Mouse (Mus musculus): ENCODE measurements around the gene Fhit.
"Not testable (repeated sequence)": the region's sequence is repeated elsewhere in the genome, so short reads cannot be mapped to it uniquely, and the experiment has no call there.

Gene Fhit

DNA sequence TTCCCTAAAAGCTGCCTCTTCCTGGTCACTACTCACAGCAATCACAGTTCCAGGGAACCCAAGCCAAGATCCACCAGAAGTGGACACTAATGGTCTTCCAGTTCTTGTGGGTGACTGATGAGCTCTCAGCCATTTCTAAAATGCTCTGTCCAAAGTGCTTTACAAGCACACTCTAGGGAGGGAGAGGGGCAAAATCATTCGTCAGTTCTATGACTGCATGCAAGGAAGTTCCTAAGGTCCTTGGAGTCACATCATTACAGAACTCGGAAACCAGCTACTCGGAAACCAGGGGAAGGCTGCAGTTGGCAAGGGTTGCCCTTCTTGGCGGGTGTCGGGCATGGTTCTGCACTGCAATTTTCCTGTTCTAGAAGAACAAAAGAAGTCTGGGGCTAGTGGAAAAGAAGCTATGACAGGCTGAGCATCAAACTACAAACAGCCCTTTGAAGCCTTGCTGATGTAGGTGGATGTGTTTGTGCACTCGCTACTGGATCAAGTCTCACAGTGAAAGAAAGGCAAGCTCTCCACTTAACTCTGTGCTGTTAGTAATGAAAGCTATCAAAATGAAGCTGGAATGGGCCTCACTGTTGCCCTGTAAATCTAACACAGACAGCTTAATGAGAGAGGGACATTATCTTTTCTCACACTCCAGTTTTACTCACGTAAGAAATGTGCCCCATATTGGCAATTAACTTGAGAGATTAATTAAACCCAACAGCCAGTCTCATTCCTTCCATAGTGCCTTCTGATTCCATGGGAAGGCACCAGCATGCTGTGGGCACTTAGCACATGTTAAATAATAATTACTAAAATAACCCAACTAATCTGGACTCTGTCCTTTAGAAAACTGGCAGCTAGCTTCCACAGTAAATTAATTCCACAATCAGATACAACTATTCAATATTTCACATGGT is 243.7 kb downstream of the Fhit start:
- no peak for DNase-seq (ENCODE audit: low spot score)

DNA sequence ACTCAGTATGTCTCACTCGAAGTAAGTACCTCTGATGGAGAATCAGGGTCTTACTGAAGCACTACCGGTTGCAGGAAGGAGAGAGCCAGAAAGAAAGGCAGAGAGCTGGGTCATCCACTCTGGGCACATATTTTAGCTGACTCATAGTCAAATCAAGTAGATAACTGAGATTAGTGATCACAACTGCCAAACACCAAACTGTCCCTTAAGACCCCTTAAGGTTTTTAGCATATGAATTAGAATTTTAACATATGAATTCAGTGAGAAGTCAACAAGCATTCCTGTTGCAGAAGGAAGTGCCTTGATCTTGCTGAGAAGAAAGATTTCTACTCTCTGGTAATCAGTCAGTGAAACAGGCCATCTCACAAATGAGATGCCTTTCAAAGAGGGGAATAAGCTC is 253.8 kb downstream of the Fhit start:
- DNase-seq (ENCODE audit: low spot score), result no peak

DNA sequence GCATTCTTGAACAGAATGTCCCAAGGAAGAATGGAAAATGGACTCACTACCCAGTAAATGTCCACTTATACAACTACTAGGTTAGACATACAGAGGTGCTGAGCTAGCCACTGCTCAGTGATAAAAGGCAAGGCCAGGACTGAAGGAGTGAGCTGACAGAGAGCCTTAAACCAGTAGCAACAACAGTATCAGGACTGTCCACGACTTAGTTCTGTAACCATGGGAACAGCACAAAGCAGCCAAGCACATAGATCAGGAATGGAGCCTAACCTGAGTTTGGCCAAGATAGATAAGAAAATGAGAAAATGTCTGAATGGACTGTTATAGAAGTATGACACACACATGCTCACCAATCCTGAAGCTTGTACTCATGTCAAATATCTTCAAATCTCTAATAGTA is 279.1 kb downstream of the Fhit start:
- DNase-seq (ENCODE audit: low spot score), result no peak

DNA sequence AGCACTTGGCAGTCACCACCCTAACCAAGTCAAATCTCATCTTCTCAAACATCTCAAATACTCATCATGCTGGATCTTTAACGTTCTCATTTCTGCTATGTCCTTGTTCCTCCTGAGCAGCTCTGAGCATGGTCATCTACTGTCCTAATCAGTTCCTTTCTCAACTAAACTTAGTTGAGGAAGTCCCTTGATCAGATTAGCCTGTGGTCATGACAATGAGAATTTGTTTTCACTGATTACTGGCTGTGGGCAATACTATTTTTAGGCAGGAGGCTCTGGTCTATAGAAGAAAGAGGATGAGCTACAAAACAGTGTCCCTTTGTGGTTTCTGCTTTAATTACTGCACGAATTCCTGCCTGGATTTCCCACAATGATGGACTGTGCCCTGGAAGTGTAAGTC is 281.1 kb downstream of the Fhit start:
- DNase-seq (ENCODE audit: low spot score), result no peak

DNA sequence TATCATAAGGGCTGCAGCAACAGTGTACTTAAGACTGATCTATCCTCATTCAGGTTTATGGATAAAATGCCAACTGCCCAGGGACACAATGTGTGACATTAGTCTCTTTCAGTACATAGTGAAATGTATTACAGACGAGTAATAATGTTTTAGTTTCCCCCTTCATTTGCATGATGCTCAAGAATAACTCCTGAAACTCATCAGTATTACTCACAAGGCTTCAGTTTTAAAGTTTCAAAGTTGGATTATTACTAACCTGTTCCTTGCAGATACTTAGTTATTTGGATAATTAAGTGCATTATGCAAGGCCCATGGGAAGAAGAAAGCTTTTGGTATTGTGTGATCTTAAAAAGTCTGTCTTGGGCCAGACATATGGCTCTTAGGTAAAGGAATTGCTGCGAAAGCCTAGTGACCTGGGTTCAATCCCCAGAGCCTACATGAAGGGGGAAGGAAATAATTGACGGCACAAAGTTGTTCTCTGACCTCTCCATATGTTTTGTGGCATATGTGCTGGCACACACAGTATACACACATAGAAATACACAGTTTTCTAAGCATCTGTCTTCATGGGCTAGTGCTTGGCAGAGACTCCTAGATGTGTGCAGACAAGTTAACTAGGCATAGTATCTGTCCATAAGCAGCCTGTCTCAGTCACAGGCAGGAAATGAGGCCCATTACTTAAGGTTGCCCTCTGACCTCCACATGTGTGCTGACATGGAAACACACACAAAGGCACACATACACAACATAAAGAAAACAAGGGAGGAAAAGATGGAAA is 287.1 kb downstream of the Fhit start:
- DNase-seq (ENCODE audit: low spot score), result no peak

DNA sequence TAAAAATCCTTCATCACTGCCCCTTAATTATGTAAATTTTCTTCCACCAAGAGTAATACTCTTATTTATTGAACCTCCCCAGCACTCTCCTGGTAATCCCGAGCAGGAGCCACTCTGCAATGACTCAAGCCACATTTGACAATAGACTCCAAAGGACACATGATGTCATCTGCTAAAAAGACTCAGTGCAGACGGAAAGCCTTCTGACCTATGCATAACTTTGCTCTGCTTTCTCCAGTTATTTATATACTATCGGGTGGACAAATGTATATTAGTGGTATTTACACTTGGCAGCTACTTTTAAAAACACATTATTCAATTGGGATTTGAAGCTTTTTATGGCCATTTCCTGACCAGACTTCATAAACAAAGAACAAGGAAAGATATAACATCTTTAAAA is 304.2 kb downstream of the Fhit start:
- DNase-seq (ENCODE audit: low spot score), result no peak

DNA sequence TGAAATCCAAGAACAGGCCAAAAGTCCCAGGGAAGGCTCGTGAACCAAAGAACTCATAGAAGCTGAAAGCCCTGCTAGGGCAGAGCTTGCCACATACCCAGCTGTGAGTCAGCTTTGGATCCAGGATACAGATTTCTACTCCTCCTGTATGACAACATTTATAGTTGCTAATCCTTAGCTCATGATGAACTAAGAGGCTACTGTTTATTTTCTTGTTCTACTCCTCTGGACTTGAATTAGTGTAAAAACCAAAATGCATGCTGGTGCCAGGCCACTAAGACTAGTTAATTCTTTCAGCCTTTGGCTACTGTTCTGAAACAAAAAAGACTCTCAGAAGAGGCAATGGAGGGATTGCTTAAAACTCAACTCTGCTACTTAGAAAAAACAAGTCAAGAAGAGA is 309.9 kb downstream of the Fhit start:
- DNase-seq (ENCODE audit: low spot score), result no peak

DNA sequence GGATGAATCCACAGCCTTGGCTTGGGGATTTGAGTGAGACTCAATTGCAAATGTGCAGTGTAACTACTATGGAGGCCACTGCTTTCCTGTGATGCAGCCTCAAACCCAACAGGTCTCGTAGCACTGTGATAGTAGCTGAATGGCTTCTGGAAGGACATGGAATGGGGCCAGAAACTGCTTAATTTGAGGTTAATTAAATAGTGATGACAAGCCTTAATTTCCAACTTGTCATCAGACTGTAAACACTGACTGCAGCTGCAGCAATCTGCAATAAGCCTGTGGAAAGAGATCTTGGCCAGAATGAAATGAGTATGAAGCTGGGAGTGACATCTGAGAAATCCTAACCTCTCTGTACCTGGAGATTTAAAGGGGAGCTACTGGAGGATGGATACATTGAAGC is 325.8 kb downstream of the Fhit start:
- DNase-seq (ENCODE audit: low spot score), result no peak

DNA sequence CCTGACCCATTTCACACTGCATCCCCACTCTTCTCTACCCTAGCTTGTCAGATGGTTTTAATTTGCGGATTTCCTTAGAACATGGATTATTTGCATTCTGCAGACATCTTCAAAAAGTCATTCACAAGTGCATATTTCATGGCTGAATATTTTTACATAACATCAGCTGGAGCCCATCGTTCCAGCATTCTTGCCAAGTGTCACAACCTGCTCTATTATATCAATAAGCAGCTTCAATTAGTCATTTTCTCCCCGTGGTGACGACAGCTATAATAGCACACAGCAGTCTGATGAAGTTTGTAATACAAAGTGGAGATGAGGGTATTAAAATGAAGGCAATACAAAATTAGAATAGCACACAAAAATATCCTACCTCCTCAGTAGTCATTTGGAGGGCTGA is 337.0 kb downstream of the Fhit start:
- no peak for DNase-seq (ENCODE audit: low spot score)

DNA sequence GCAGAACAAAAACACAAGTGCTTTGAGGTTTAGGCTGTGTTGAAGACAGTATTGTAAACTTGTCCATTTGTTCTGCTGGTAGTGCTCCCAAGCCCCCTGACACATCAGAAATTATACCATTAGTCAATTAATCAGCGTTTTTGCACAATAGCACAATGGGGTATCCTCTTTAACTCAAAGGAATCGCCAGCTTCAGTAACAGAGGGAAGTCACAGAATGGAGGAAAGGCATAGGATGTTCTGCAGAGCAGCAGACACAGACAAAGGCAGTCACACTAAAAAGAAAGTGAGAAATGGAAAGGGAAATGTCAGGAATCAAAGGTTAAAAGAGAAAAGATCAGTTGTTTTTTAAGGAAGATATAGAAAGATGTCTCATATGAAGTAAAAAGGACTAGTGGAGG is 348.3 kb downstream of the Fhit start:
- no peak for DNase-seq (ENCODE audit: low spot score)

DNA sequence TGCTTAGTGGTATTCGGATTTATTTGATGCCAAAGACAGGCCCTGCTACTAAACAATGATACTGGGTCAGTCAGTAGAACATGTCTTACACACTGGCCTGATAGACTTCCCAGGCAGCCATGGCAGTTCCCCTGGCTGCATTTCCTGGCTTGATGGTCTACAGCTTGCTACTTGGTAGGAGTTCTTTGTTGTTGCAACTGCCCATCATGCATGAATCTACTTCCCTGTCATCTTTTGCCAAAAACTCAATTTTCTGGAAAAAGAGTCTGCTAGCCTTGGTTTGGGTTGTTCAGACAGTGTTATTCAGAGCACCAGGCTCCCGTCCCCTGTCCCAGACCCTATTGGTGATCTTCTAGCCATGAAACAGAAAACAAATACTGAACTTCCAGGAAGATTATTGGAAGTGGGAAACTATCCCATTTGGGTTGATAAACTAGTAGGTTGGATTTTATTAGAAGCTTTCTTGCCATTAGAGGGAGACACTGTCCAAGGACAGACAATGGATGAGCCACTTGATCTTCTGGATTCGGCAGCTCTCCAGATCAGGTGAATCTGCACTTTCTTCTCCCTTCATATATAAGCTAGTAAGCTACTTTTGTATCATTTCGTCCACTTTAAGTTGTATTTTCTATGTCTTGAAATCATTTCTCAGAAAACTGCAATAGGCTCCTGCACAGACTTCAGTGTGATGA is 363.2 kb downstream of the Fhit start:
- DNase-seq (ENCODE audit: low spot score), result no peak

DNA sequence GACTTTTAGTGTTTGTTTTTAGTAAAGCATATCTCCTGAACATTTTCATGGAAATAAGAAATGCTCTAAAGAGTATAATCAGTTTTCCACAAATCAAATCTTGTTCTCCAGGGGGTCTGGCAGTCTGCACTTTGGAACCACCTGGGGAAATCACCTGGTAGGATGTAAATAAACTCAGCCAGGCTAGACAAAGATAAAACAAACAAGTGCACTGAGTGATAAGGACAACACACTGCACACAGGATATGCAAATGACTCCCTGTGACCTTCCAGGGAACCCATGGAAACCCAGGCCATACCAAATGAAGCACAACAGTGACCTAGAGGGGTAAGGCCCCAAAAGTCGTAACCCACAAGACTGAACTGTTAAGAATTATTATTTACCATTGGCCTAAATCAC is 364.2 kb downstream of the Fhit start:
- DNase-seq (ENCODE audit: low spot score), result peak; percentile 21

DNA sequence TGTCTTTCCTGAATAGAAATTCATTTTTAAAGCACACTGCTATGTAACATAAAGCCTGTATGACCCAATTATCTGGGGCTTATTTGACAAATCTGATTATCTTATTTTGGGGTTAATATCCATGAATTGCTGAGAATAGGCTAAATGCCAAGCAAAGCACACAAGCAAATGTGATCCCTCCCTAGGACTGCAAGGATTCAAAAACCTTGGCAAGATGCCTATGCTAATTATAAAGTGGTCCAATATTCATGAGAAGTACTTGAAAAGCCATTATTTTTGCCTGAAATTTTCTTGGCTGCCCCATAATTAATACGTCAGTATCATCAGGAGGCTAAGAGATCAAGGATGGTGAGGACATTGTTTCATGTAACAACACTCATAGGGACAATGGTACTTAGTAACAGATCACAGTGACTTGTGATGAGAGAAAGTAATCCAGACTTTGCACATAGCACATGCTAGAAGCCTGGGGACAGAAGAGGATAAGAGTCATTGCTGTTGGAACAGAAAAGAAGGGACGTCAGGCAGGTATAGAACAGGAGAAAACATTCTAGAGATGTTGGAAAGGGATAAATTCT is 366.2 kb downstream of the Fhit start:
- DNase-seq (ENCODE audit: low spot score), result no peak

DNA sequence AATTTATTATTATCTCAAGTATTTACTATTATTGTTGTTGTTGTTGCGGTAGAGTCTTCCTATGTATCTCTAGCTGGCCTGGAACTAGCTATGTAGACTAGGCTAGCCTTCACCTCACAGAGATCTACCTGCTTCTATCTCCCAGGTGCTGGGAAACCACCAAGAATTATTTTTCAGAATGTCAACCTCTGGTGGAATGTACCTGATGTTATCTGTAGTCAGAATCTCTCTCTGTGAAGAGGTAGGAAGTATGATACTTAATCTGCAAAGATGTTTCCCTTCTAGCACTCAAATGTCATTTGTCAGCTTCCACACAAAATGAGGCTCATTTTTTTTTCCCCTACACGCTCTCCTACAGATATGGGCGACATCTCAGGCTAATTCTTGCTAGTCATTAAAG is 377.9 kb downstream of the Fhit start:
- no peak for DNase-seq (ENCODE audit: low spot score)

DNA sequence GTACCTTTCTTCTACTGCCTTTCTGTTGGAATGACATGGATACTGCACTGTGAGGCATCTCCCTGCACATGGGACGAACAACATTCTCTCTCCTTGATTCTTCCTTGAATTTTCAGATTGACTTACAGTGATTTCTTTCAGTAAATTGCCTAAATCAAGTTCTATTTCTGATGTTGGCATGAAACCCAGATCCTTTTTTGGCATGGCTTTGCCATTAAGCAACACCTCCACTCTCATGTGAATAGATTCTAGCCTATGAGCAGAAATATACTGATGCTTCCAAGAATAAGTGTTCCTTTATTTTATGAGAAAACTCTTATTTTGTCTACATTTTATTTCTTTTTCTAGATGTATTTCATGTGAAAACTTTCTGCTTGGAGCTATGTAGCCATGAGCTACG is 383.1 kb downstream of the Fhit start:
- DNase-seq (ENCODE audit: low spot score), result no peak

DNA sequence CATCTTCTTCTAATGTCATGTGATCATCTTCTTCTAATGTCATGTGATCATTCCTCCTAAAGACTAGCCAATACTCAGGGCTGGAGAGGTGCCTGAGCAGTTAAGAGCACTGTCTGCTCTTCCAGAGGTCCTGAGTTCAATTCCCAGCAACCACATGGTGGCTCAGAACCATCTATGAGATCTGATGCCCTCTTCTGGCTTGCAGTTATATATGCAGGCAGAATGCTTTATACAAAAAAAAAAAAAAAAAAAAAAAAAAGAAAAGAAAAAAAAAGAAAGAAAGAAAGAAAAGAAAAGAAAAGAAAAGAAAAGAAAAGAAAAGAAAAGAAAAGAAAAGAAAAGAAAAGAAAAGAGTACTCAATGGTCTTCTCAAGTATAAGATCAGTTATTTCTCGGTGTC is 407.0 kb downstream of the Fhit start:
- DNase-seq (ENCODE audit: low spot score), result not testable (repeated sequence)

DNA sequence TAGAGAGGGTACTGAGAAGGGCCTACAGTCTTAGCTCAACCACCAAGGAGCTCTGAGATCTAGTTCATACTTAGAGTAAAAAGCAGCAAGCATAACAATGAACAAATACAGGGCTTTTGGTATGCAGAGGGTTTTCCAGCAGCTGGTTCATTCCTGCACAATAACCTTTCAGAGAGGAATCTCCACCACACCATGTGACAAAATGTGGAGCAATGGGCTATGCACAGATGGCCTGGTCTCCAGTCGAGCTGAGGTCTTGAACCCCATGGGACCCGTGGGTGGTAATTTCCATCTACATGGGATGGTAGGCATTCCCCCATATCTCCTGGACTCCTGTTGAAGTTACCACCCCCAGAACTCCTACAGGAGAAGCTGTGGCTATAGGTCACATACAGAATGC is 423.8 kb downstream of the Fhit start:
- DNase-seq (ENCODE audit: low spot score), result no peak

DNA sequence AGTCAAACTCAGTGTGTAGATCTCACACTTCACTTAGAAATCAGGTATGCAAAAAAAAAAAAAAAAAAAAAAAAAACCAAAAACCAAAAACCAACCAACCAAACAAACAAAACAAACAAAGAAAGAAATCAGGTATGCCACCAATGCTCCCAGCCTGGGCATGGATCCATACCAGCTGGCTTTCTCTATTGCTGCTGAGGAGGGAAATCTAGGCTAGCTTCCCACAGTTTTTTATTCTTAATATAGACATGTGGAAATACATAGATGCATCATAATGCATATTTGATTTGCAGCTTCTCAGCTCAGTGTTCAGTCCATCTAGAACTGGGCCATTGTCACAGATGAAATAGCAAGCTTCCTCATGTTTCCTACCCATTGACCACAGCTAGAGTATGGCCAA is 439.3 kb downstream of the Fhit start:
- DNase-seq (ENCODE audit: low spot score), result no peak

DNA sequence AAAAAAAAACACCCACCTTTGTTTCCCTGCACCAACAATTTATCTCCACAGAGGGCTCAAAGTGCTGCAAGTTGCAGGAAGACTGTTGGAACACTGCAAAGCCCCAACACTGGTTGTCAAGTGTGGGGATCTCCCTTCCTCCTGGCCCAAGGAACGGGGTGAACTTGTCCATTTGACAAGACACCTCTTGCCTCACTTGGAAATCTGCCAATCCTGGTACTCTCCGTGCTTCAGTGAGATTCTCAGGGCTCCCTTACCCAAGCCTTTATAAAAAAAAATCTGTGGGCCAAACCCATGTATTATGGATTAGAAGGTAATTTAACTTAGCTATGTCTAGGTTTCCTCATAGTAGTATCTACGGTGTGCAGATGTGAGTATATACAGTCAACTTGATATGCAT is 448.9 kb downstream of the Fhit start:
- no peak for DNase-seq (ENCODE audit: low spot score)

DNA sequence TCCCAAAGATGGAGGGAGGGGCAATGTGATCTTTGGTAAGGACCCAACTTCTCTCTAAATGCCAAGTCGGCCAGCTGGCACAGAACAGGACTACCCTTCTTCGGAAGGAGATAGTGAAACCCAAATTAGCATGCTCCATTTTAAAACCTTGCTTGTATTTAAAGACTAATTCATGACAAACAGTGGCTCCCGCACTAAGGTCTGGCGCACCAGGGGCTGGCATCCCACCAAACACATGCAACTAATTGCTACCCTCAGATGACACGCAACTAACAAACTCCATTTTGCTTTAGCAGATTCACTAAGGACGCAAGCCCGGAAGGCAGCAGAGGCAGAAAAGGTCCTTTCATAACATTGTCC is 449.3 kb downstream of the Fhit start:
- no peak for DNase-seq (ENCODE audit: low spot score)

DNA sequence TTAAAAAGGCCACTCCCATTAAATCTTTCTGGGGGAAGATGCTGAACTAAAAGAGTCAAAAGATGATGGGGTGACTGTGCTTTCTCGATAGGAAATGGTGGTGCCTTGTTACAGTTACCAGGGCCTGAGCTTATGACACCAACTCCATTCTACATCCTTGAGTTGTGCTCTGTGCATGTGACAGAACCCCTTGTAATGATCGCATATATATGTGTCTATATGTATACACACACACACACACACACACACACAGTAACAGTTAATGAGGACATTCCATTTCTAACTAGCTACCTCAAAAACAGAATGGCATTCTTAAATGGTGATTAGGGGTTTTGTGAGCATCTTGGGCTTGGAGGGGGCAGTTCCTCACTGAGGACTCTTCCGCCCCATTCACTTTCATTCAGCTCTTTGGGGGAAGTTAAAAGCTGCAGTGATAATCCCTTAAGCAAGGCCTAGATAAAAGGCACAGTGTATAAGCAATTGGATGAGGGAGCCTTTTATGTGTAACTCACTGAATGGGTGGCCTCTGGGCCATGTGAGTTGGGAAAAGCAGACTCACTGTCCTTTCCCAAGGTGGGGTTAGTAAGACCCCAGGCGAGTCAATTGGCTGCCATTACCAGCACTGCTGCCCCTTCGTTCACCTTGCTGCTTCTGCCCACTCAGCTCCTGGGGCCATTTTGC is 449.9 kb downstream of the Fhit start:
- no peak for DNase-seq (ENCODE audit: low spot score)

DNA sequence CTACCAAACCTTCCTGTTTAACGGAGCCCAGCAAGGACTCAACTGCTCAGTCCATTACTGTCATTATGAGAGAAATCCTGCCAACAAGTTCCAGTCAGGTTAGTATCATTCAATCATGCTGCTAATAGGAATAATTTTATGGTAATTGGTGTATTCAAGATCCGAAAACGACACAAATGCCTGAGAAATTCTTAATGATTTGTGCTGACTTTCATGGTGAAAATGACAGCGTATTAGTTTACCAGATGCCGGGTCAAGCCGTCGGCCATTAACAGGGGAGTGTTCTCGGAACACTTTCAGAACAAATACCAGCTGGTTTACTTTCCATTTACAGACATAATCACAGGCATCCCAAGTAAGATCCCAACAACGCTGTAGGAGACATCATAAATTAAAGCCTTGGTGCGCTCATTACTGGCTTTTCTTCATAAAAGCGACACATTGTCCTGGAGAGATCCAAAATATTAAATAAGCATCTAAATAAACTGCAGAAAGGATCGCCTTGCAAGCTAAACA is 451.0 kb downstream of the Fhit start:
- DNase-seq (ENCODE audit: low spot score), result no peak

Data from yolk sac, embryonic 10.5 days (tissue).